Mouse (Mus musculus) limb, embryonic 14.5 days (tissue): ENCODE data around the gene Nr2e3. TPM values are rescaled to one million over a fixed set of nuclear protein-coding genes. Genes with fewer than 3 reads are reported as not detected.
A peak's percentile ranks its signal among the peaks of the same experiment; 100 is the strongest.

Experiments used
- ATAC-seq: fragments of 200-750 bp; cut with Nextera tagmentation; 2 replicates; pipeline ENCODE4 v1.8.0; 2017; ENCODE audit warnings: low read depth, moderate number of reproducible peaks, moderate TSS enrichment; ENCODE audit not compliant: low FRiP score
- DNase-seq: peaks from one replicate; pipeline ENCODE4 v3.0.0-alpha.2; 2015; ENCODE audit warnings: low spot score
- H3K27ac ChIP-seq: fragments of 300-500 bp; sonication (generic); replicated peaks from 2 replicates; pipeline ENCODE4 v1.5.1; 2014; ENCODE audit warnings: low read depth, mild to moderate bottlenecking, low read length, moderate library complexity, mixed read lengths
- H3K27me3 ChIP-seq: fragments of 300-500 bp; sonication (generic); 2 replicates; pipeline ENCODE4 v1.6.1; 2014; ENCODE audit warnings: low read length, mixed read lengths; ENCODE audit not compliant: control insufficient read depth, insufficient read depth
- H3K36me3 ChIP-seq: fragments of 300-500 bp; sonication (generic); 2 replicates; pipeline ENCODE4 v1.6.1; 2014; ENCODE audit warnings: mild to moderate bottlenecking, low read length, moderate library complexity, mixed read lengths; ENCODE audit not compliant: control insufficient read depth, insufficient read depth
- H3K4me1 ChIP-seq: fragments of 300-500 bp; sonication (generic); 2 replicates; pipeline ENCODE4 v1.6.1; 2014; ENCODE audit warnings: antibody characterized with exemption, low read length, mixed read lengths; ENCODE audit not compliant: control insufficient read depth, insufficient read depth
- H3K4me2 ChIP-seq: fragments of 300-500 bp; sonication (generic); replicated peaks from 2 replicates; pipeline ENCODE4 v1.6.1; 2014; ENCODE audit warnings: low read depth, mild to moderate bottlenecking, low read length, moderate library complexity; ENCODE audit not compliant: severe bottlenecking
- H3K4me3 ChIP-seq: fragments of 300-500 bp; sonication (generic); replicated peaks from 2 replicates; pipeline ENCODE4 v1.5.1; 2014; ENCODE audit warnings: low read length
- H3K9ac ChIP-seq: fragments of 300-500 bp; sonication (generic); 2 replicates; pipeline ENCODE4 v1.6.1; 2014; ENCODE audit warnings: mild to moderate bottlenecking, low read depth, low read length, moderate library complexity; ENCODE audit not compliant: severe bottlenecking
- H3K9me3 ChIP-seq: fragments of 300-500 bp; sonication (generic); 2 replicates; pipeline ENCODE4 v1.6.1; 2016; ENCODE audit warnings: low read length; ENCODE audit not compliant: control insufficient read depth
- POLR2A ChIP-seq: fragments of 200-500 bp; IDR thresholded peaks from 2 replicates; pipeline ENCODE4 v1.8.0; 2012; ENCODE audit warnings: inconsistent platforms, mild to moderate bottlenecking, moderate library complexity, borderline replicate concordance; ENCODE audit not compliant: insufficient read depth, insufficient read length; ENCODE audit errors: extremely low read depth
- WGBS: fragments of 180-500 bp; shearing (Covaris S2); extraction: QIAGEN DNeasy Blood & Tissue Kit; methylation state at CpG from one replicate; pipeline ENCODE4 v1.1.7; 2014; 5-methylcytosine and 5-hydroxymethylcytosine counted together
- polyA plus RNA-seq, 2 experiments: library from polyadenylated mRNA; depleted of rRNA in 1 of 2; stranded (reverse) in 1 of 2; unstranded in 1 of 2; fragments of >200 nt; fragmentation: Nextera tagmentation in 1 of 2; extraction: Ambion mirVana in 1 of 2; gene quantifications; 2 replicates each; pipeline versions ENCODE4 v1.2.1 to v1.2.3; 2012 to 2014

The Nr2e3 gene
- polyA plus RNA-seq, 2 experiments, result 2.1 to 2.3 TPM

GRCm38 (mm10) chr9:59991407-59991806, 30.9 kb upstream of the Nr2e3 start:
- DNase-seq, result peak; percentile 32
- no peaks in the 10 kb centered on the region for H3K27me3 ChIP-seq
- TF ChIP-seq POLR2A, result no peak
- 0 out of 2 replicates have a peak overlapping the region, but pooled peaks have one; percentile 5 for H3K27ac ChIP-seq
- no peaks in the 10 kb centered on the region for H3K9me3 ChIP-seq
- H3K4me3 ChIP-seq, result no peak overlapping the region
- no peaks in the 10 kb centered on the region for H3K4me1 ChIP-seq
- no peak overlapping the region for H3K9ac ChIP-seq
- H3K4me2 ChIP-seq, result no peak overlapping the region
- peaks cover 34% of the 10 kb centered on the region; the same call in 1 of the 2 replicates for H3K36me3 ChIP-seq
- ATAC-seq, result no peak; the same call in 1 of the 2 replicates
- 61% methylated on average over 5 of the region's 5 CpGs for WGBS

GRCm38 (mm10) chr9:59989864-59990263, 29.4 kb upstream of the Nr2e3 start:
- Histone ChIP-seq H3K36me3 (peaks cover 36% of the 10 kb centered on the region; the same call in 1 of the 2 replicates), H3K9me3 (no peaks in the 10 kb centered on the region), H3K9ac (no peak overlapping the region), H3K27me3 (no peaks in the 10 kb centered on the region), H3K27ac (no peak overlapping the region), H3K4me1 (no peaks in the 10 kb centered on the region), H3K4me3 (no peak overlapping the region), H3K4me2 (no peak overlapping the region)
- TF ChIP-seq POLR2A, result no peak
- ATAC-seq (no peak), DNase-seq (peak; percentile 81)
- 3% methylated on average over 1 of the region's 1 CpGs for WGBS

DNA sequence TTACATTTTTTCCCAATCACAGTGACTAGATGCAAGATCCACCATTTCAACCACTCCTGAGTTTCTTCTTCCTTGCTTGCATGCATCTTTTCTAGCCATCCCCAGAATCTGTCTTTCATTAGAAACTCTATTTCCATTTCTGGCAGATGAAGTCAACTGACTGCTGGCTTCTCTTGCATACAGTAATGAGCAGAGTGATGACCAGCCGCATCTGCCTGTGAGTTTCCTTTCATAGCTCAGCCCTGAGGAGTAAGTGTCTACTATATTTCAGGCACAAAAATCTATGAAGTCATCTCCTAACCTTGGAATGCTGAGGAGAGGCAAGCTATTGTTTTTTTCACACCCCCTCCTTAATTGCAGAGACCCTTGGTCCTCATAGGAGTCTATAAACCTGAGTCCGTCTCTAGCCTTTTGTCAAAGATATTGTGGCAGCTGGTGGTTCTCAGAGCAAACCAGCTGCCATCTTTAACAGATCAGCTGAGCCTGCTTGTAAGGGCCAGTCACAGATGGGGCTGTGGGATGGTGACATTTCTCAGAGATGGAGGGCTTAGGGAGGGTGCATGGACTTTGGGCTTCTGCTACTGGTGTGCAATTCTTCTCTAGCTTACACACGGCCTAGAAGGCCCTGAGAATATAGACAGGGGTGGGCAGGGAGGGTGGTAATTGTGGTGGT, 25.6 kb upstream of the Nr2e3 start:
- Histone ChIP-seq H3K27me3 (no peaks in the 10 kb centered on the region), H3K9me3 (no peaks in the 10 kb centered on the region), H3K4me2 (no peak overlapping the region), H3K4me3 (no peak overlapping the region), H3K36me3 (peaks cover 43% of the 10 kb centered on the region), H3K4me1 (no peaks in the 10 kb centered on the region), H3K9ac (no peak overlapping the region), H3K27ac (no peak overlapping the region)
- WGBS, result 83% methylated on average over 3 of the region's 3 CpGs
- DNase-seq (no peak), ATAC-seq (no peak)
- TF ChIP-seq POLR2A, result no peak

GRCm38 (mm10) chr9:59981116-59981515, 20.7 kb upstream of the Nr2e3 start:
- no peak for TF ChIP-seq POLR2A
- DNase-seq (no peak), ATAC-seq (no peak)
- Histone ChIP-seq H3K4me2 (no peak overlapping the region), H3K36me3 (peaks cover 34% of the 10 kb centered on the region), H3K9me3 (no peaks in the 10 kb centered on the region), H3K9ac (no peak overlapping the region), H3K27ac (no peak overlapping the region), H3K27me3 (no peaks in the 10 kb centered on the region), H3K4me1 (no peaks in the 10 kb centered on the region), H3K4me3 (no peak overlapping the region)
- 68% methylated on average over 2 of the region's 2 CpGs for WGBS

DNA sequence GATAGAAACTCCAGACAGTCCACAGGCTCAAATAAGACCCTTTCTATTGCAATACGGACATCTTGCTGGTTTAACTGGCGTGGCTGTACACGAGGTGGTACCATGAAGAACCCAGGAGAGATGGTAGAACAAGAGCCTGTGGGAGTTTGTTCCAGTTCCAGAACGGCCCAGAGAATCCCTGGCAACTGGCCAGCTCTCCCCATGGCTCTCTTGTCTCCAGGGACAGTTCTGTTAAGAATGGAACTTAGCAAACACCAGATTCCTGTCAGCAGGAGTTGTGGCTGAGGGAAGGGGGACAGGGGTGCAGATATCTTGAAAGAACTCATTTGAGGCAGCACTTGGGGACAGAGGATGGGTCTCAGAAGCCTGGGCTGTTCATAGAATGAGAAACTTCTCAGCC, 10.8 kb upstream of the Nr2e3 start:
- TF ChIP-seq POLR2A, result no peak
- no peak overlapping the region for H3K4me2 ChIP-seq

GRCm38 (mm10) chr9:59969383-59969782, 8.9 kb upstream of the Nr2e3 start:
- WGBS, result 28% methylated on average over 6 of the region's 6 CpGs
- no peak; the same call in 1 of the 2 replicates for ATAC-seq
- H3K4me2 ChIP-seq, result no peak overlapping the region

More for the DNA sequence above, 10.8 kb upstream of the Nr2e3 start:
- H3K4me1 ChIP-seq, result peaks cover 3% of the 10 kb centered on the region; the same call in 1 of the 2 replicates
- H3K9ac ChIP-seq, result no peak overlapping the region
- H3K36me3 ChIP-seq, result peaks cover 5% of the 10 kb centered on the region; the same call in 1 of the 2 replicates
- no peaks in the 10 kb centered on the region for H3K27me3 ChIP-seq
- H3K4me3 ChIP-seq, result no peak overlapping the region
- DNase-seq (no peak), ATAC-seq (no peak)
- H3K27ac ChIP-seq, result no peak overlapping the region
- 80% methylated on average over 4 of the region's 4 CpGs for WGBS
- H3K9me3 ChIP-seq, result no peaks in the 10 kb centered on the region

More at GRCm38 (mm10) chr9:59969383-59969782, 8.9 kb upstream of the Nr2e3 start:
- TF ChIP-seq POLR2A, result no peak
- DNase-seq, result peak; percentile 86
- H3K4me3 ChIP-seq, result no peak overlapping the region
- peaks cover 9% of the 10 kb centered on the region for H3K4me1 ChIP-seq
- H3K9ac ChIP-seq, result no peak overlapping the region
- H3K27ac ChIP-seq, result no peak overlapping the region
- H3K9me3 ChIP-seq, result no peaks in the 10 kb centered on the region
- H3K27me3 ChIP-seq, result no peaks in the 10 kb centered on the region
- H3K36me3 ChIP-seq, result peaks cover 5% of the 10 kb centered on the region; the same call in 1 of the 2 replicates
